Mouse (Mus musculus) cerebellum, postnatal 10 days (tissue): ENCODE measurements at regions not wholly inside any gene's neighbourhood (a gene's known extent, or its start where the extent isn't known, plus 50 kb on each side); places are given as distances from the start of the nearest gene placed in this dataset.

Experiments
- DNase-seq, 2 experiments: peaks; one replicate each; pipeline ENCODE4 v3.0.0; 2021; ENCODE audit warnings: mixed read lengths in 2 of 2

GRCm38 (mm10) chr6:75683935-75684334 is 813.6 kb downstream of the Gm9008 start:
- no peak for DNase-seq

GRCm38 (mm10) chr6:75644363-75644720 is 853.2 kb downstream of the Gm9008 start:
- no peak for DNase-seq

GRCm38 (mm10) chr6:75643581-75644362 is 853.8 kb downstream of the Gm9008 start:
- DNase-seq, result no peak

- no peak for DNase-seq
Observed at GRCm38 (mm10) chr6:75636050-75636449, 861.5 kb downstream of the Gm9008 start.

DNA sequence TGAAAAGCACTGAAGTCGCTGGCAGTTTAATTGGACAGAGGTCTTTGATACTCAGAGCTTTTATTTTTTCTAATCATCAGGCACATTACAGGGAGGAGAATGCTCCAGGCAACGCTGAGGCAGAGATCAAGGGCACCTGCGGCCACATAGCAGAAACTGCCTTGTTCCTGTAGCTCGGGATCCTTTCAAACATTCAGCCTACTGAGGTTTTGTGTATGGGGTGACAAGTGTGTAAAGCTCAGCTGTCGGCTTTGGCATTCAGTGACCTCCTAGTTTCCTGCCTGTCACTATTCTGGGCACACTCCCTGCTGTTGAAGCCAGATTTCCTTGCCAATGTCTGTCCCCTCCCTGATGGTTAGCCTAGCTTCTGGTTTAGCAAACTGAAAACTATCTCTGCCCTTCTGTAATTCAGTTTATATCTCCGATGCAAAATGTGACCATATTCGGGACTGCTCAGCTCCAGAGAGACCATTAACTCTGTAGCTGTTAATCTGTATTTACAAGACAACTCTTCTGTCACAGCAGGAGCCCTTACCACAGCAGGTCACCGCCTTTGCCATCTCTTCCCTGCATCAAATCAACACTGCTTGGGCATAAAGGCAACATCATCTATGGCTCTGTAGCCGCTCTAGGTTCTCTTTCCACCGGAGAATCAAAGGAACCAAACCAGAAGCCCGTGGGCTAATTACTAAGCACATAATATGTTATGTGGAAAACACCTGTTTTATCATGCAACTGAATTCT is 894.9 kb downstream of the Gm9008 start:
- peak; percentile 72 to 82 for DNase-seq

DNA sequence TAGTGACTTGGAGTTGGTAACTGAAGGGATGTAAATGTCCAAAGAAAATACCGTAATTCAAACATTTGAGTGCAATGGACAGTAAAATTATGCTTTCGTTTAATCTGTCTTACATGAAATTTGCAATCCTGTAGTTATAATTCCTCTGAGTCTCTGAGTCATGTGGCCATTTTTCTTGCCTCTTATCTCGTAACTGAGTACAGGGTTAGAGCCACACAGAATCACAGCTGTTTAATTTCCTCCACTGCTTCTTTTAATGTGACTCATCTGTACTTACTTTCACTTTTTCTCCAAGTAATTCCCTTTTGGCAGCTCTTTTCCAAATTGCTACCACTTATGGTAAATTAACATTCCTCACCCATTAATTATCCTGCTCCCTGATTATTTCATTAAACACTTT is 939.2 kb downstream of the Gm9008 start:
- no peak for DNase-seq

DNA sequence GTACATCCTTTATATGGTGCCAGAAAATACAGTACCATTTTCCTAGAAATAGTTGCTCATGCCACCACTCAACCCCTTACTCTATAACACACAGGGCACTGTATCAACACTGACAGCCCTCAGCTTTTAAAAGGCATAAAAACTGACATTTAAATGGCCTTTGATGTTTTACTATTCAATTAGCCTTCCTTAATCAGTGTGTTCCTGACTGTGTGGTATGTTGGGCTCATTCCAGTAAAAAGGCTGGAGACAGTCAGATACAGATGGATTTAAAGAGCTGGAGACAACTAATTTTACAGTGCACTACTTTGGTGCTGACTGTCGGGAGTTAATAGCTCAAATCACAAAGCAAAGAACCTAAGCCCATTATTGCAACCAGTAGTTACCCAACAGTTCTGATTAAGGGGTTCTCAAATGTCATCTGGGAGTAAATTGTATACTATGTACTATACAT is 955.3 kb downstream of the Gm9008 start:
- DNase-seq, result no peak

- DNase-seq, result no peak
Observed at GRCm38 (mm10) chr6:75539703-75540102, 957.9 kb downstream of the Gm9008 start.
